Mouse (Mus musculus): ENCODE data around the gene Camk2n1. TPM values are rescaled to one million over a fixed set of nuclear protein-coding genes. Genes with fewer than 3 reads are reported as not detected.
"Not testable (repeated sequence)": the region's sequence is repeated elsewhere in the genome, so short reads cannot be mapped to it uniquely, and the experiment has no call there.

Gene Camk2n1
- polyA plus RNA-seq, 1 experiment, result 12.1 TPM

DNA sequence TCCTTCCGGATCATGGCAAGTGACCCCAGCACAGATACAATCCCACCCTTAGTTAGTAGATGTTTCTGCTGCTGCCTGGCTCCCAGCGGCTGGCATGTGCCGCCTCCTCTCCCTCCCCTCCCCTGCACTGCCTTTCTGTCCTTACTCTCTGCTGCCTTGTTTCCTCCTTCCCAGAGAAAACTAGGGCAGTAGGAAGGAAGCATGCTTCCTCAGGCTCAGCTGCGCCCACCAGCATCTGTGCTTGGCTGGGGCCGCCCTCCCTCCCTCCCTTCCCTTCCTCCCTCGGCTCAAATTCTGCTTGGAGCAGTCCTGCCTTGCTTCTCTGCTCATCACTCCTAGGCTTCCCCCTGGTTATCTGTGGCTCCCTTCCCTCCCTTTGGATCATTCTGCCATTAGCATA, 39.4 kb upstream of the Camk2n1 start:
- no peaks in the 10 kb centered on the region for H3K27me3 ChIP-seq (ENCODE audit: control insufficient read depth, insufficient read depth, low read length, poor library complexity, severe bottlenecking)
- TF ChIP-seq POLR2A (IDR thresholded peaks at IDR 0.05; ENCODE audit: insufficient read depth, low read length), result no peak
- H3K27ac ChIP-seq (ENCODE audit: insufficient read depth, low read length), result no peak overlapping the region

DNA sequence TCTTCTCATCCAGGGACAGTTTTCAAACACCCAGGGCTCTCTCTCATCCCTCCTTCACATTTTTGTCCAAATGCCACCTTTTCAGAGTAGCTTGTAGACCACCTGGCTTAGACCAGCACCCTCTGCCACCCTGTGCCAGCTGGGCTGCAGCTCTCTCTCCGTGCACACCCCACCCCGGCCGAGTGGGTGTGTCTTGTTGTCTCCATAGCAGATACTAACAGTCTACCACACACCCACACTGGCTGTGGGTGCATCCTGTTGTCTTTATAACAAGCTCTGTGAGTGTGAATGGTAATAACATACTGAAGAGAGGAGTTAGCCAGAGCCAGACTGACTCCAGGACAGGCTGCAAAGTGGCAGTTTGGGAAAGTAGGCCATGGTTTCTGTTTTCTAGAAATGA, 38.1 kb upstream of the Camk2n1 start:
- H3K9me3 ChIP-seq (replicated peaks; ENCODE audit: control insufficient read depth, insufficient read depth, low read length, poor library complexity, severe bottlenecking), result no peaks in the 10 kb centered on the region
- H3K27me3 ChIP-seq (ENCODE audit: control insufficient read depth, insufficient read depth, low read length, poor library complexity, severe bottlenecking), result no peaks in the 10 kb centered on the region

More for the DNA sequence above, 39.4 kb upstream of the Camk2n1 start:
- Histone ChIP-seq H3K9me3 (replicated peaks; ENCODE audit: control insufficient read depth, insufficient read depth, low read length, poor library complexity, severe bottlenecking) (no peaks in the 10 kb centered on the region), H3K9ac (ENCODE audit: low read depth, poor library complexity, severe bottlenecking) (no peak overlapping the region), H3K4me1 (ENCODE audit: control insufficient read depth, insufficient read depth, low read length) (peaks cover 10% of the 10 kb centered on the region), H3K36me3 (ENCODE audit: control insufficient read depth, insufficient read depth, low read length, poor library complexity, severe bottlenecking) (no peaks in the 10 kb centered on the region), H3K4me3 (ENCODE audit: low read depth, low read length) (no peak overlapping the region)

DNA sequence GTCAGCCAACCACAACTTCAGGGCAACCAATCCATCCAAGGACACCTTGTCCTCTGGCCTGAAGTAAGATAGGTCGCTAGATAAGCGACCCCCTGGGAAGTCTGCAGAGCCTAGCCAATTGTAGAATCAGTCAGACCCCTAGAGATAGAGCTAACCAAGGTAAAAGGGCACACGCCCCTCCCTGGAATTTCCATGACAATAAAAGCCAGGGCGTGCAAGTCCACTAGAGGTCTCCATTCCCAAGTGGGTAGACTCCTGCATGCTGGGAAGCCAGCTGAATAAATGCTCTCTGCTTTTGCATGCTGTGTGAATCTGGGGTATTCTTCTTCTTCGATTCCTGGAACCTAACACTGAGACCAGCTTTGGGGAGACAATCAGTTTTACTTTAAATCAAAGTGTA, 37.7 kb upstream of the Camk2n1 start:
- H3K9ac ChIP-seq (ENCODE audit: low read depth, poor library complexity, severe bottlenecking), result no peak overlapping the region
- H3K27me3 ChIP-seq (ENCODE audit: control insufficient read depth, insufficient read depth, low read length, poor library complexity, severe bottlenecking), result no peaks in the 10 kb centered on the region
- H3K4me3 ChIP-seq (ENCODE audit: low read depth, low read length), result no peak overlapping the region
- TF ChIP-seq CTCF (IDR thresholded peaks at IDR 0.05; ENCODE audit: low read depth, low read length) (no peak), EP300 (IDR thresholded peaks at IDR 0.05; ENCODE audit: insufficient read depth, low read depth, low read length) (0 out of 2 replicates have a peak, but pooled peaks have one; percentile 21)
- H3K27ac ChIP-seq (ENCODE audit: insufficient read depth, low read length), result no peak overlapping the region
- H3K4me1 ChIP-seq (ENCODE audit: control insufficient read depth, insufficient read depth, low read length), result peaks cover 10% of the 10 kb centered on the region
- H3K36me3 ChIP-seq (ENCODE audit: control insufficient read depth, insufficient read depth, low read length, poor library complexity, severe bottlenecking), result no peaks in the 10 kb centered on the region
- no peaks in the 10 kb centered on the region for H3K9me3 ChIP-seq (replicated peaks; ENCODE audit: control insufficient read depth, insufficient read depth, low read length, poor library complexity, severe bottlenecking)

More for the DNA sequence above, 38.1 kb upstream of the Camk2n1 start:
- H3K4me1 ChIP-seq (ENCODE audit: control insufficient read depth, insufficient read depth, low read length), result peaks cover 10% of the 10 kb centered on the region
- TF ChIP-seq CTCF (IDR thresholded peaks at IDR 0.05; ENCODE audit: low read depth, low read length), result no peak
- H3K9ac ChIP-seq (ENCODE audit: low read depth, poor library complexity, severe bottlenecking), result no peak overlapping the region
- H3K36me3 ChIP-seq (ENCODE audit: control insufficient read depth, insufficient read depth, low read length, poor library complexity, severe bottlenecking), result no peaks in the 10 kb centered on the region
- no peak overlapping the region for H3K4me3 ChIP-seq (ENCODE audit: low read depth, low read length)
- H3K27ac ChIP-seq (ENCODE audit: insufficient read depth, low read length), result no peak overlapping the region

DNA sequence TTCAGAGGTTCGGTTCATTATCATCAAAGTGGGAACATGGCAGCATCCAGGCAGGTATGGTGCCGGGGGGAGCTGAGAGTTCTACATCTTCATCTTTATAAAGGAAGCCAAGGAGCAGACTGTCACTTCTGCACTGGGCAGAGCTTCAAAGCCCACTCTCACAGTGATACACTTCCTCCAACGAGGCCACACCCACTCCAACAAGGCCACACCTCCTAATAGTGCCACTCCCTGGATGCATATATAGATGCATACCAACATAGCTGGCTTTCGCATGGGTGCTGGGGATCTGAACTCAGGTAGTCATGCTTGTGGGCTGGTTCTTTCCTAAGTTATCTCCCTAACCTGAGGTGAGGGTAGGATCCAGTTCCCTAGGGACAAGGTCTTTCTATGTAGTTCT, 36.2 kb upstream of the Camk2n1 start:
- Histone ChIP-seq H3K27me3 (ENCODE audit: control insufficient read depth, insufficient read depth, low read length, poor library complexity, severe bottlenecking) (no peaks in the 10 kb centered on the region), H3K9me3 (replicated peaks; ENCODE audit: control insufficient read depth, insufficient read depth, low read length, poor library complexity, severe bottlenecking) (no peaks in the 10 kb centered on the region), H3K4me1 (ENCODE audit: control insufficient read depth, insufficient read depth, low read length) (peaks cover 3% of the 10 kb centered on the region), H3K9ac (ENCODE audit: low read depth, poor library complexity, severe bottlenecking) (no peak overlapping the region), H3K27ac (ENCODE audit: insufficient read depth, low read length) (no peak overlapping the region), H3K36me3 (ENCODE audit: control insufficient read depth, insufficient read depth, low read length, poor library complexity, severe bottlenecking) (no peaks in the 10 kb centered on the region), H3K4me3 (ENCODE audit: low read depth, low read length) (no peak overlapping the region)
- TF ChIP-seq CTCF (IDR thresholded peaks at IDR 0.05; ENCODE audit: low read depth, low read length) (no peak), EP300 (IDR thresholded peaks at IDR 0.05; ENCODE audit: insufficient read depth, low read depth, low read length) (no peak), POLR2A (IDR thresholded peaks at IDR 0.05; ENCODE audit: insufficient read depth, low read length) (no peak)

DNA sequence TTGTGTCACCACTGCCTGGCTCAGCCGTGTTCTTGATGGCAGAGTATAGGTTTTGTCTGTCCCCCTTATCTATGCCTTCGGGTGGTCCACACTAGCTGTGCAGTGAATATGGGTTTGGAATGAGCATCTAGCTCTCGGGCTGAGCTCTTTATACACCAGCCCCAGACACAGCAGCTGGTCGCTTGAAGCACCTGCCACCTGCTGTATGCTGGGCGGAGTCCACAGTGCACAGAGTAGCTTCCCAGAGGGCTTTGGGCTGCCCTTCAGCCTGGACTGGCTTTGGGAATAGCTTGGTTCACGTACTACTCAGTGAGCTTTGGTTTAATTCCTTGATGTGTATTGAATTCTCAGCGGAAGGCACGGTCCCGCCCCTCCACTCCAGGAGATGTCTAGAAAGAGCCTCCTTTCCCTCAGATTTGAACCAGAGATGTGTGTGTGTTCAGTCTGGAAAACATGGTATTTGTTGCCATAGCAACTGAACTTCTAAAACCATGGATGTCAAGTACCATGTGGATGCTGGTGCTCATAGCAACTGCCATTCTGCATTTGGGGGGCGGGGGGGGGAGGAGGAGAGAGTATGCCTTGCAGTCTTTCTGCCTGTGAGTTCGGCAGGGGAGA, 35.7 kb upstream of the Camk2n1 start:
- Histone ChIP-seq H3K27me3 (ENCODE audit: control insufficient read depth, insufficient read depth, low read length, poor library complexity, severe bottlenecking) (no peaks in the 10 kb centered on the region), H3K9me3 (replicated peaks; ENCODE audit: control insufficient read depth, insufficient read depth, low read length, poor library complexity, severe bottlenecking) (no peaks in the 10 kb centered on the region), H3K27ac (ENCODE audit: insufficient read depth, low read length) (no peak overlapping the region), H3K4me1 (ENCODE audit: control insufficient read depth, insufficient read depth, low read length) (peaks cover 3% of the 10 kb centered on the region), H3K9ac (ENCODE audit: low read depth, poor library complexity, severe bottlenecking) (no peak overlapping the region), H3K4me3 (ENCODE audit: low read depth, low read length) (no peak overlapping the region), H3K36me3 (ENCODE audit: control insufficient read depth, insufficient read depth, low read length, poor library complexity, severe bottlenecking) (no peaks in the 10 kb centered on the region)
- no peak for TF ChIP-seq EP300 (IDR thresholded peaks at IDR 0.05; ENCODE audit: insufficient read depth, low read depth, low read length)

DNA sequence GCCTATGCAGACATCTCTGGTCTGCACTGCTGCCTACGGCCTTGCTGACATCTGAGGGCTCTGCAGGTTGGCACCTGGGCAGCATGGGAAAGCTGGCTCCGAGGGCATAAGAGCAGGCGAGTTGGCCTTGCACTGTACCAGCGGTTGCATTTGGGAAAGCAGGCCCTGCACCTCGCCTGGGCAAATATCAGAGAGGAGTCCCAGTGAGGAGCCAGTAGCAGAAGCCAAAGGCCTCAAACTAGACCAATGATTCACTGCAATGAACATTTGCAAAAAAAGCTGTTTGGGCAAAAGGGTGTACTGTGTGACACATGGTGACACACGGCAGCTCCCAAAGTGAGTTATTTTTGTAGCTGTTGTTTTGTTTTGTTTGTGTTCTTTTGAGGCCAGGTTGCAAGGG, 29.1 kb upstream of the Camk2n1 start:
- Histone ChIP-seq H3K9ac (ENCODE audit: low read depth, poor library complexity, severe bottlenecking) (no peak overlapping the region), H3K9me3 (replicated peaks; ENCODE audit: control insufficient read depth, insufficient read depth, low read length, poor library complexity, severe bottlenecking) (no peaks in the 10 kb centered on the region), H3K4me1 (ENCODE audit: control insufficient read depth, insufficient read depth, low read length) (no peaks in the 10 kb centered on the region), H3K27me3 (ENCODE audit: control insufficient read depth, insufficient read depth, low read length, poor library complexity, severe bottlenecking) (no peaks in the 10 kb centered on the region), H3K36me3 (ENCODE audit: control insufficient read depth, insufficient read depth, low read length, poor library complexity, severe bottlenecking) (no peaks in the 10 kb centered on the region), H3K4me3 (ENCODE audit: low read depth, low read length) (no peak overlapping the region), H3K27ac (ENCODE audit: insufficient read depth, low read length) (no peak overlapping the region)
- TF ChIP-seq POLR2A (IDR thresholded peaks at IDR 0.05; ENCODE audit: insufficient read depth, low read length) (no peak), CTCF (IDR thresholded peaks at IDR 0.05; ENCODE audit: low read depth, low read length) (no peak), EP300 (IDR thresholded peaks at IDR 0.05; ENCODE audit: insufficient read depth, low read depth, low read length) (no peak)

DNA sequence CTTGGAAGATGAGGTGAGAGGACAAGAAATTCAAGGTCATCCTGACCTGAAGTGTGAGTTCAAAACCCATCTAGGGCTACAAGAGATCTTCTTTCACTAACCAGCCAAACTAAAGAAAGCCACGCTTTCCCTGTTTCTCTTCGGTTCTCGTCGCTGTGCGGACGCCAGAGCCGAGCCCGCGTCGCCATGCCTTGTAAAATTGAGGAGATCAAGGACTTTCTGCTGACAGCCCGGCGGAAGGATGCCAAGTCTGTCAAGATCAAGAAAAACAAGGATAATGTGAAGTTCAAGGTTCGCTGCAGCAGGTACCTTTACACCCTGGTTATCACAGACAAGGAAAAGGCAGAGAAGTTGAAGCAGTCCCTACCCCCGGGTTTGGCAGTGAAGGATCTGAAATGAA, 28.5 kb upstream of the Camk2n1 start:
- not testable (repeated sequence) for H3K36me3 ChIP-seq (ENCODE audit: control insufficient read depth, insufficient read depth, low read length, poor library complexity, severe bottlenecking); H3K27ac ChIP-seq (ENCODE audit: insufficient read depth, low read length); H3K4me1 ChIP-seq (ENCODE audit: control insufficient read depth, insufficient read depth, low read length); H3K9ac ChIP-seq (ENCODE audit: low read depth, poor library complexity, severe bottlenecking); H3K4me3 ChIP-seq (ENCODE audit: low read depth, low read length); H3K9me3 ChIP-seq (replicated peaks; ENCODE audit: control insufficient read depth, insufficient read depth, low read length, poor library complexity, severe bottlenecking); H3K27me3 ChIP-seq (ENCODE audit: control insufficient read depth, insufficient read depth, low read length, poor library complexity, severe bottlenecking)
